Mouse (Mus musculus) Muller cell, postnatal 12 days (primary cell): Measurements from ENCODE around the gene Pxmp4.

Experiments used
- DNase-seq: peaks from one replicate; pipeline ENCODE4 v3.0.0-alpha.2; 2015; ENCODE audit errors: inconsistent ontology term

Gene Pxmp4

GRCm38 (mm10) chr2:154613118-154614115, 9.9 kb upstream of the Pxmp4 start, which contains the start of the genes Zfp341 and 4930519P11Rik:
Gene Zfp341 (plus strand): TSS chr2:154613297.
Gene 4930519P11Rik (minus strand): TSS chr2:154613437.
- peak; percentile 93 for DNase-seq

- no peak for DNase-seq
Measured at GRCm38 (mm10) chr2:154609050-154609767, 5.7 kb upstream of the Pxmp4 start.

- DNase-seq = no peak
Measured at GRCm38 (mm10) chr2:154606965-154607364, 3.5 kb upstream of the Pxmp4 start.

- DNase-seq = no peak
Measured at GRCm38 (mm10) chr2:154604156-154604555, 648 bp upstream of the Pxmp4 start.

GRCm38 (mm10) chr2:154603007-154603637, 386 bp downstream of the Pxmp4 start:
- DNase-seq = no peak

GRCm38 (mm10) chr2:154601324-154601723, 2.2 kb downstream of the Pxmp4 start:
- no peak for DNase-seq

GRCm38 (mm10) chr2:154600586-154600985, 2.9 kb downstream of the Pxmp4 start:
- no peak for DNase-seq

- no peak for DNase-seq
Measured at GRCm38 (mm10) chr2:154597399-154597798, 6.1 kb downstream of the Pxmp4 start.

- no peak for DNase-seq
Measured at GRCm38 (mm10) chr2:154595775-154596174, 7.7 kb downstream of the Pxmp4 start.

GRCm38 (mm10) chr2:154593025-154593424, 10.5 kb downstream of the Pxmp4 start:
- DNase-seq = no peak

- no peak for DNase-seq
Measured at GRCm38 (mm10) chr2:154591239-154591638, 12.3 kb downstream of the Pxmp4 start.

- DNase-seq = no peak
Measured at GRCm38 (mm10) chr2:154589051-154589450, 14.5 kb downstream of the Pxmp4 start.

- DNase-seq = no peak
Measured at GRCm38 (mm10) chr2:154586405-154586804, 17.1 kb downstream of the Pxmp4 start.

- peak; percentile 88 for DNase-seq
Measured at GRCm38 (mm10) chr2:154584931-154585601, 18.4 kb downstream of the Pxmp4 start.

- peak; percentile 36 for DNase-seq
Measured at GRCm38 (mm10) chr2:154583906-154584872, 19.3 kb downstream of the Pxmp4 start.

GRCm38 (mm10) chr2:154581421-154581820, 22.1 kb downstream of the Pxmp4 start:
- no peak for DNase-seq

- peak; percentile 66 for DNase-seq
Measured at GRCm38 (mm10) chr2:154580586-154580985, 22.9 kb downstream of the Pxmp4 start.

GRCm38 (mm10) chr2:154577744-154578067, 25.8 kb downstream of the Pxmp4 start:
- no peak for DNase-seq

GRCm38 (mm10) chr2:154576876-154577743, 26.4 kb downstream of the Pxmp4 start:
- peak; percentile 63 for DNase-seq
